Mouse (Mus musculus) urinary bladder, adult 2 months (tissue): ENCODE results near the gene Osbpl2. TPM values are rescaled to one million over a fixed set of nuclear protein-coding genes. Genes with fewer than 3 reads are reported as not detected.
A peak's percentile ranks its signal among the peaks of the same experiment; 100 is the strongest.

Experiments
- DNase-seq: peaks from one replicate; pipeline ENCODE4 v3.0.0; 2022; ENCODE audit warnings: low spot score
- polyA plus RNA-seq: library from polyadenylated mRNA; depleted of rRNA; stranded (reverse); fragments of >200 nt; gene quantifications from 2 replicates; pipeline ENCODE4 v1.2.3, GENCODE M21; 2012

The Osbpl2 gene
- polyA plus RNA-seq, 1 experiment, result 92.1 TPM

GRCm38 (mm10) chr2:180104659-180105377 lies 14.3 kb upstream of the Osbpl2 start:
- DNase-seq, result no peak

DNA sequence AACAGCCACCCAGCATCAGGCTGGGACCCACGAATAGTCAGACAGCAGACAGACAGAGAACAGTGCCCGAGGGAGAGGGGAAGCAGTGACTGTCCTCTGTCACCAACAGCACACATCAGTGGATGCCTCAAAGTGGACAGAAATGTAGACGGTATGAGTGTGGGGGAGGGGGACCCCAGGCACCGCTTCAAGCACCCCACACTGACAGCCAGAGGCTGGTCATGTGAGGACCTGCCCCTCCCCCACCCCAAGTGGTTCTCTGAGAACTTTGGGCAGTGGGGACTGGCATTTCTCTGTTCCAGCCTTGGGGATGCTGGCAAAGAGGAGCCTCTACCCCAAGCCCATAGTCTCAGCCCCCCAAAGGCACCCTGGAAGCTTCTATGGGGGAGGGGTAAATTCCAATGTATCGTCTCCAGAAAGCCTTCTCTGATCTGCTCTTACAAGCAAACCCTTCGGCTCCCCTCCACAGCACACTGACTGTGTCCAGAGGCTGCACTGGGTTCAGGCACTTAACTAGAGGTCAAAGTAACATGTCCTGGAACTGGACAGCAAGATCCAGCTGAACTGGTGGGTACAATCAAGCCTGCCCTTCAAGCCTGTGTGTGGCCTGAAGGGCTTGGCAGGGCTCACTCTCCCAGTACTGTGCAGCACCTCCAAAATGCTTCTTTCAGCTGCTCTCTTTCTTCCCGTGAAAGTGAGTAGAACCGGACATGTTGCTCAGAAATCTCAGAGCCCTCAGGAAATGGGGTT lies 13.5 kb upstream of the Osbpl2 start:
- no peak for DNase-seq

- DNase-seq, result no peak
Measured at GRCm38 (mm10) chr2:180107081-180107480, 12.0 kb upstream of the Osbpl2 start.

DNA sequence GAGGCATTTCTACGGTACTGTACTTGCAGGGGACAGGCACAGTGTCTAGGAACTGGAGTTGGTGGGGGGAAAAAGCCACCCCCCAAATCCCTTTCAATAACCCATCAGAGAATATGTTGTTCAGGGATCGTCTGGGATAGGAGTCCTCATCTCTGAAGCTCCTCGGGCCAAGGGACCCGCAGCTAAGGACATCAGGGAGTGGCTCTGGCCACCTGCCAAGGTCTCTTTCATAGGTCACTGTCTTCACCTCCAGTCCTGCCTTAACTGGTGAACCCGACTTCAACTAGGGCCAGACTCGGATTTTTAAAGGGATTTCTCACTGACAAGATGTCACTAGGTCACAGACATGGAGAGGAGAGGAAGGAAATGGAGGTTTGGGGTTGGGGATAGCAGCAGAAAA lies 10.8 kb upstream of the Osbpl2 start:
- DNase-seq, result no peak

- DNase-seq, result peak; percentile 56
Measured at GRCm38 (mm10) chr2:180113909-180114890, 4.9 kb upstream of the Osbpl2 start.

- peak; percentile 55 for DNase-seq
Measured at GRCm38 (mm10) chr2:180115279-180115678, 3.8 kb upstream of the Osbpl2 start.

DNA sequence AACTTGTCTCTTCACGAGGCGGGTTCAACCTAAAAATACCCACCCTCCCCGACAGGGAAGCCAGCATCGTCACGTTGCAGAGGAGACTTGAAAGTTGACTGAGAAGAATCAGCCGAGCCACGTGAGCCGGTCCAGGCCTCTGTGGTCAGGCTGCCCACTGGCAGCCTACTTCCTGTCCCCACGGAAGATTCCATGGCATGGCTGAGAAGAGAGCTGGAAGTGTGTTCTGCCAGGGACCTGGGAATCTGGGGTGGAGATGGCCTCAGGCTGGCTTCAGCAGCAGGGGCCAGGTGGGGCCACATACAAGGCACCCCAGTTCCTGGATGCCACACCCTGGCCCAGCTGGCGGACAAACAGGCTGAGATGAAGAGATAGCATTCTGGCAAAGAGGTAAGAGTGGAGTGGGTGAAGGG lies 3.0 kb upstream of the Osbpl2 start:
- DNase-seq, result peak; percentile 49

DNA sequence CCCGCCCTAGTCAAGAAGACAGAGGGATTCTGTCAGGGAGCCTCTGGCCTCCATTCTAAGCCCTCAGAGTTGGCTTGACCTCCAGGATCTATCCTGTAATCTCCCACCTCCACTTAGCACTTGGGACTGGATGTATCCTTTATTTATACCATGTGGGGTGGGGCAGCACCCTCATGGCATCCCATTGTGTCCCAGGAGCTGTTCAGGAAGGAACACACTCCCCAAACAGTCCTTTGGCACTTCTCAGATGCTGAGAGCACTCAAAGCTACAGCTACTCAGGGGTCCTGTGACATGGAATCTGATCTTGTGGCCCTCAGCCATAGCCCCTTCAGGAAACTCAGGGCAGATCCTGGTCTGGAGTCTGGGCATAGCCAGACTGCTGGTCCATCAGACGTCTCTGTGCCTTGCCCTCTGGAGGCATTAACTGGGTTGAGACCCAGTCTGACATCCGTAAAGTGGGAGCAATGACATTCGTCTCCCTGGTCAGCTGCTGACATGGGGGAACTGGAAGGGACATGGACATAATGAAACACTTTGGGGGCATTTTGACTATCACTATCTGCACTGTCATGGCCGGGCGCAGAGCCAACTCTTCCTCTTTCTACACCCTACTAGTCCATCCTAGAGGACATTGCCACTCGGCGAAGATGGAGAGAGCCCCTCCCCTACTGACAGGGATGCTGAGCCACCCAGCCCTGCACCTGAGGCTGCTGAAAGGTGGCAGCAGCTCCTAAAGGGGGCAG lies 2.2 kb upstream of the Osbpl2 start:
- no peak for DNase-seq

- DNase-seq, result no peak
Measured at GRCm38 (mm10) chr2:180117485-180118194, 1.5 kb upstream of the Osbpl2 start.

DNA sequence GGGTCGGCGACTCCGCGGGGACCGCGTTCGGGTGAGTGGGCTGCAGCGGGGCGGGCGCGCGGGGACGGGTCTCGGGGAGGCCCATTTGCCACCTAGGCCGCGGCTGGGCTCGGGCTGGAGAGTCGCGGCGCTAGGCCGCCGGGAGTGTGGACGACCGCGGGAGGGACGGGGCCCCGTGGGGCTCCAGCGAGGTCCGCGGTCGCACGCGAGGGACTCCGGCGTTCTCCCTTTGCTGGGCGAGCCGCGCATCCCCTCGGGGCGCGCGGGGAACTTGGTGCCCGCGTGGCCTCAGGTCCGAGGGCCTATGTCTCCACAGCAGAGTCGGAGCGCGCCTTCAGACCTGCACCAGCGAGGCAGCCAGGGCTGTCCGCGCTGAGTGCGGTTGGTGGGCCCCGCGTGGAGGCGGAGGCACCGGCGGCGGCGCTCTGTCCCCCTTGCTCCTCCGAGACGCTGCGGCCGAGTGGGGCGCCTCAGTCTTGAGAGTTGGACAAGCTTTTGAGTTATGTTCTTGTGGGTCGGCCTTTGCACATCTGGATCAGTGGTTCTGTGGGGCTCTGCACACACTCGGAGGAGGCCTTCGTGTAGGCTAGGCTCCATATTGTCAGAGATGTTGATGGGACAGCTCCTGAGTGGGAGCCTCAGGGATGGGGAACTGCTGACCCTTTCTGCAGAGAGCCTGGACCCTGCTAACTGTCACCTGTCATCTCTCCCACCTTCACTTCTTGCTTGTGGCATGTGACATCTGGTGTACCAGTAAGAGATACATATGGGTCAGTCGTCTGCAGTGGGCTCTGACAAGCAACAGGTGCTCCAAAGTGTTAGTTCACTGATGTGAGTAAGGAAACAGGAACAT lies 559 bp downstream of the Osbpl2 start:
- DNase-seq, result no peak

DNA sequence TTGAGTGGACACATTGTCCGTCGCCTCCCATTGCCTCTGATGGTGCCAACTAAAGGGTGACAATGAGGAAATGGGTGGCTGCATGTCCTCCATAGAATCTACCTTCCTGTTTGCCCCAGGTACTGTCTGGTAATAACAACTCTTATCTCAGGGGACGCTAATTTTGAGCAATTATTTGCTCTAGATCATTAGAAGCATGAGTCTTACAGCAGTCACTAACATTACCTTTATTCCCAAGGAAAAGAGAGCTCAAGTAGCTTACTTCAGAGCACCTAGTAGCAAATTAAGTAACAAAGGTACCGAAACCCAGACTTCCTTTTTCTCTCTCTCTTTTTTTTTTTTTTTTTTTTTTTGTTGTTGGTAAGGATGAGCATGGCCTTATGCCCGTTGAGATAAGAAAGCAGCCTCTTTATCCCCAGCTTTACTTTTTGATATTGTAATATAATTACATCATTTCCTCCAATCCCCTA lies 1.2 kb downstream of the Osbpl2 start:
- no peak for DNase-seq

- DNase-seq, result no peak
Measured at GRCm38 (mm10) chr2:180124192-180124591, 5.1 kb downstream of the Osbpl2 start.

- DNase-seq, result no peak
Measured at GRCm38 (mm10) chr2:180126195-180126594, 7.1 kb downstream of the Osbpl2 start.

DNA sequence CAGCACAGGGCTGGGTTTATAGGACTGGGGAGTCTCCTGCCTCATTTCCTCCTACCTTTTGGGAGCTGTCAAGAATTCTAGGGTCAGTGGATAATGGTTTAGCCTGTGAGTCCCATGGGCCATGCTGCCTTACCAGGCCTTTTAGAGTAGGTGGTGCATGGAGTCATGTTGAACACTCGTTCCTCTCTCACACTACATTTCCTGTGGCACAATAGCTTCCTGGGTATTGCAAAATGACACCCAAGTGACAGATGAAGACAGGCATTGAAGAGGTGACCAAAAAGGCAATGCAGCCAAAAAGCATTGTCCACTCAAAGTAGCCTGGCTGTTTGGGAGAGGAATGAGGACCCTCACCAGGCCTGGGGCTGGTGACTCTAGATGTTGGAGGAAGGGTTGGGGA lies 8.6 kb downstream of the Osbpl2 start:
- no peak for DNase-seq

DNA sequence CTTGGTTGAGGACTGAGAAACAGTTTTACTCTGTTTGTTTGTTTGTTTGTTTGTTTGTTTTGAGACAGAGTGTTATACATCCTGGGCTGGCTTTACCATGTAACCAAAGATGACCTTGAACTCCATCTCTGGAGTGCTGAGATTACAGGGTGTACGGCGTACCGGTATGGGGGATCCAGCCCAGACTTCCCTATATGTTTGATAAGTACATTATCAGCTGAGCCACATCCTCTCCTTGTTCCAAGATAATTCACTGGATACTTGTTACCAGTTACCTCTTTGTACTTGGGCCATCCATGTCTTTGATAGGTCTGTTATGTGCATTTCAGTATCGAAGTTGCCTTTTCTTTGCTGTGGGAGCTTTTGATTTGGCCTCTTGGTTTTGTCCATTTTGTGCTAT lies 14.1 kb downstream of the Osbpl2 start:
- DNase-seq, result no peak

DNA sequence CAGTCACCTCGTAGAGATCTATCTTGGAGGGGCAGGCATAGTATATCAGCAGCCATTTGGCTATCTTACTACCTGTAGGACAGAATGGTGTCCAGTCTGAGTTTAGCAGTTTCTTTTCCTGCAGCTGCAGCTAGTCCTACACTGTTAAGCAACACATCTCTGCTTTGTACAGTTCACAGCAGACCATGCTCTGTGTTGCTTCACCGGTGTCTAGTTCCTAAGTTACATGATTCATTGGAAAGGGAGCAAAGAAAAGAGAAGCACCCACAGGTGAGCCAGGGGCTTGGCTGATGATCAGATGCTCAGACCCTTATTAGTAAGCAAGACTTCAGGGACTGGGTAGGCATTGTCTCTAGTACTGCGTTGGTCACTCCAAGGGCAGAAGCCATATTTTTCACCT lies 14.8 kb downstream of the Osbpl2 start:
- DNase-seq, result no peak

- no peak for DNase-seq
Measured at GRCm38 (mm10) chr2:180135414-180135813, 16.3 kb downstream of the Osbpl2 start.

DNA sequence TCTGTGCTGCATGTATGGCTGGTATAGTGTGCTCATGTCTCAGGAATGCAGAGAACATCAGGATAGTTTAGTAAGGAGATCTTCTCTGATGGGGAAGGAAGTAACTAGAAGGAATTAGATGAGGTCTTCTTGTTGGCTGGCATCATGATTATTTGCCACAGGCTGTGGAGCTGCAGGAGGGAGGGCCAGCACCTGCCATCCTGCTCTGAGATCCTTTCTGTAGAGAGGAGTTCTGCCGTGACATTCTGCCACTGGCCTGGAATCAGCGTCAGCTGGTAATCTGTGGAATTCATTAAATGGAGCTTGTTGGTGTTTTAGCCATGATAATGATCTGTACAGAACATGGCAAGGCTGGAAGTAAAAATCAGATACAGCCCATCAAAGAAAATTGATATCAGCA lies 27.0 kb downstream of the Osbpl2 start:
- DNase-seq, result no peak

- DNase-seq, result no peak
Measured at GRCm38 (mm10) chr2:180147379-180147778, 28.3 kb downstream of the Osbpl2 start.

DNA sequence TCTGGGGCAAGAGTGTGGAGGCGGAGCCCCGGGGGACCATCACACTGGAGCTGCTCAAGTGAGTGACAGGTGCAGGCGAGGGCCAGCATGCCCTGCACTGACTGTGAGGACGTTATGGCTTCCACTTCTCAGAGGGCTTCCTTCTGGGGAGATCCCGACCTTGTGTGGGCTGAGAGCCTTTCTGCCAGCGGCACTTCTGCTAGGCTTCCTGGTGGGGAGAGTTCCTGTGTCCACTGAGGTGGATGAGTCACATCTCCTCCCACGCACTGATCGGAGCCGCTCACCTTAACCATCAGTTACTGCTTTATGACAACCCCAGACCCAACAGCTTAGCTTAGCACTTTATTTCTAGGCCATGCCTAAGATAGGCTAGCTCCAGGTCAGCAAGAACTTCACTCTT lies 29.4 kb downstream of the Osbpl2 start:
- no peak for DNase-seq
